Mouse (Mus musculus) midbrain, embryonic 12.5 days (tissue): ENCODE measurements at regions not wholly inside any gene's neighbourhood (a gene's known extent, or its start where the extent isn't known, plus 50 kb on each side); places are given as distances from the start of the nearest gene placed in this dataset.

Source experiments
- ATAC-seq: fragments of 200-750 bp; cut with Nextera tagmentation; 2 replicates; pipeline ENCODE4 v1.8.0; 2017; ENCODE audit warnings: low read depth, moderate TSS enrichment, moderate library complexity; ENCODE audit not compliant: low FRiP score
- H3K27ac ChIP-seq: fragments of 300-500 bp; sonication (generic); replicated peaks from 2 replicates; pipeline ENCODE4 v1.5.1; 2016; ENCODE audit warnings: mild to moderate bottlenecking
- H3K27me3 ChIP-seq: fragments of 300-500 bp; sonication (generic); 2 replicates; pipeline ENCODE4 v1.6.1; 2016; ENCODE audit warnings: mild to moderate bottlenecking
- H3K36me3 ChIP-seq: fragments of 300-500 bp; sonication (generic); 2 replicates; pipeline ENCODE4 v1.6.1; 2016
- H3K4me1 ChIP-seq: fragments of 300-500 bp; sonication (generic); 2 replicates; pipeline ENCODE4 v1.6.1; 2016
- H3K4me2 ChIP-seq: fragments of 300-500 bp; sonication (generic); replicated peaks from 2 replicates; pipeline ENCODE4 v1.6.1; 2016; ENCODE audit warnings: mild to moderate bottlenecking, moderate library complexity
- H3K4me3 ChIP-seq: fragments of 300-500 bp; sonication (generic); 2 replicates; pipeline ENCODE4 v1.5.1; 2016; ENCODE audit warnings: mild to moderate bottlenecking
- H3K9ac ChIP-seq: fragments of 300-500 bp; sonication (generic); replicated peaks from 2 replicates; pipeline ENCODE4 v1.6.1; 2016; ENCODE audit warnings: mild to moderate bottlenecking, moderate library complexity
- H3K9me3 ChIP-seq: fragments of 300-500 bp; sonication (generic); 2 replicates; pipeline ENCODE4 v1.6.1; 2016; ENCODE audit warnings: mild to moderate bottlenecking
- WGBS: fragments of 180-500 bp; shearing (Covaris S2); methylation state at CpG from one replicate; pipeline ENCODE4 v1.1.7; 2016; 5-methylcytosine and 5-hydroxymethylcytosine counted together

- Histone ChIP-seq H3K4me2 (no peak overlapping the region), H3K27ac (no peak overlapping the region), H3K27me3 (no peaks in the 10 kb centered on the region), H3K36me3 (no peaks in the 10 kb centered on the region), H3K9me3 (no peaks in the 10 kb centered on the region), H3K9ac (no peak overlapping the region), H3K4me3 (no peak overlapping the region), H3K4me1 (no peaks in the 10 kb centered on the region)
- ATAC-seq = no peak
These were observed 1550.2 kb upstream of the Acvr2a start for GRCm38 (mm10) chr2:47263690-47264089.

DNA sequence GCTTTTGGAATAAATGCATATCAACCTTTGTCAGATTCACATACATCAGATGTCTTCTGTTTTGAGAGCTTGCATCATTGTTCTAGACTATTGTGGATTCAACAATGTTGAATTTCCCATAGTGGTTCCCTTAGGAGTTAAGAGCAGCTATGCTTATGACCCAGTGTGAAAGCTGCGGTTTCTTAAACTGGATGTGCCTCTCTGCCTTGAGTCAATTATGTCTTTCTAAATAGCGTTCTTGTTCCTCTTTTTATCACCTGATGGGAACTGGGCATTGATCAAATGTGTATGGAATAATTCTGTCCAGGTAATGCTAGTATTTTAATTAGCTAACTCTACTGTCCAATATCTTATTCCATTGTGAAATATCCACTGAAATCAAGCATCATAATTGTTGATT, 1548.0 kb upstream of the Acvr2a start:
- H3K36me3 ChIP-seq = no peaks in the 10 kb centered on the region
- no peaks in the 10 kb centered on the region for H3K4me1 ChIP-seq
- no peak overlapping the region for H3K4me3 ChIP-seq
- 81% methylated on average over 2 of the region's 2 CpGs for WGBS
- H3K9ac ChIP-seq = no peak overlapping the region
- H3K4me2 ChIP-seq = no peak overlapping the region
- H3K27me3 ChIP-seq = no peaks in the 10 kb centered on the region
- ATAC-seq = no peak
- H3K9me3 ChIP-seq = no peaks in the 10 kb centered on the region
- H3K27ac ChIP-seq = no peak overlapping the region

DNA sequence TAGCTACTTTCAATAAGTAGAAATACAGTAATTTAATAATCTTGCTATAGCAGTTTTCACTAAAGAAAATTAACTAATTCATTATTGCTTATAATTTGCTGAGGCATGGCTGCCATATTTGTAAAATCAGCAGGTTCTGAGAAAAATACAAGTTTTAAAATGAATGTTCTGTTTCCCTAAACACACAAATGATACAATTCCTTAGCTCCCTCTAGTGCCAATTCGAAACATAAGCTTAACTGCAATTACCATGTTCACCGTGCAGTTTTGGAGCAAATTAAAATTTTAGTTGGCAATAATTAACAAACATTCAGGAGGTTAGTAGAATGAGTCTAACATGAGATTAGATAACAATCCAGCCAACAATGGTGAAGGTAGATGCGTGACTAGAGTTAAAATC, 1518.4 kb upstream of the Acvr2a start:
- no peaks in the 10 kb centered on the region for H3K9me3 ChIP-seq
- H3K4me1 ChIP-seq = no peaks in the 10 kb centered on the region
- no peak overlapping the region for H3K4me2 ChIP-seq
- no peak overlapping the region for H3K27ac ChIP-seq
- 50% methylated on average over 3 of the region's 3 CpGs for WGBS
- H3K9ac ChIP-seq = no peak overlapping the region
- no peak for ATAC-seq
- no peak overlapping the region for H3K4me3 ChIP-seq
- no peaks in the 10 kb centered on the region for H3K36me3 ChIP-seq
- H3K27me3 ChIP-seq = no peaks in the 10 kb centered on the region

- H3K4me3 ChIP-seq = no peak overlapping the region
- no peaks in the 10 kb centered on the region for H3K36me3 ChIP-seq
- ATAC-seq = no peak
- H3K27me3 ChIP-seq = no peaks in the 10 kb centered on the region
- H3K9me3 ChIP-seq = no peaks in the 10 kb centered on the region
- no peak overlapping the region for H3K4me2 ChIP-seq
- no peak overlapping the region for H3K9ac ChIP-seq
- H3K4me1 ChIP-seq = no peaks in the 10 kb centered on the region
- H3K27ac ChIP-seq = no peak overlapping the region
- 86% methylated on average over 6 of the region's 6 CpGs for WGBS
These were observed 1511.9 kb upstream of the Acvr2a start for GRCm38 (mm10) chr2:47302056-47302455.

DNA sequence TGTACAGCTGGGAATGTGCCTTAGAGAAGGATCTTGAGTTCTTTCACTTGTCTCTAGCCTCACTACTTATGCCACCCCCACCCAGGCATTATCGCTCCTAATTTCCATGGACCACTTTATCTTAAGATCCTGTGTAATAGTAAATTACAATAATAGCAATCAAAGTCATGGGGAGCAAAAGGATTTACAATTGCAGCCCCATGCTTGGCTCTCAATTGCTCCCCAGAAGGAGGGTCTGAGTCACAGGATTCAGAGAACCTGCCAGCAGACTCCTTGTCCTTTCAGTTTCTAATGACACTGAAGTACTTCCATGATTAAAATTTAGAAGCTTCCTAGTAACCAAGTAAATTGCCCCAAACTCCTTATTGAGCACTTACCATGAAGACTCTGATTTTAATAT, 1483.3 kb upstream of the Acvr2a start:
- H3K4me2 ChIP-seq = no peak overlapping the region
- no peak for ATAC-seq
- no peaks in the 10 kb centered on the region for H3K27me3 ChIP-seq
- no peak overlapping the region for H3K27ac ChIP-seq
- H3K4me3 ChIP-seq = no peak overlapping the region
- no peaks in the 10 kb centered on the region for H3K36me3 ChIP-seq
- no peaks in the 10 kb centered on the region for H3K4me1 ChIP-seq
- no peak overlapping the region for H3K9ac ChIP-seq
- 63% methylated on average over 1 of the region's 1 CpGs for WGBS
- H3K9me3 ChIP-seq = no peaks in the 10 kb centered on the region

DNA sequence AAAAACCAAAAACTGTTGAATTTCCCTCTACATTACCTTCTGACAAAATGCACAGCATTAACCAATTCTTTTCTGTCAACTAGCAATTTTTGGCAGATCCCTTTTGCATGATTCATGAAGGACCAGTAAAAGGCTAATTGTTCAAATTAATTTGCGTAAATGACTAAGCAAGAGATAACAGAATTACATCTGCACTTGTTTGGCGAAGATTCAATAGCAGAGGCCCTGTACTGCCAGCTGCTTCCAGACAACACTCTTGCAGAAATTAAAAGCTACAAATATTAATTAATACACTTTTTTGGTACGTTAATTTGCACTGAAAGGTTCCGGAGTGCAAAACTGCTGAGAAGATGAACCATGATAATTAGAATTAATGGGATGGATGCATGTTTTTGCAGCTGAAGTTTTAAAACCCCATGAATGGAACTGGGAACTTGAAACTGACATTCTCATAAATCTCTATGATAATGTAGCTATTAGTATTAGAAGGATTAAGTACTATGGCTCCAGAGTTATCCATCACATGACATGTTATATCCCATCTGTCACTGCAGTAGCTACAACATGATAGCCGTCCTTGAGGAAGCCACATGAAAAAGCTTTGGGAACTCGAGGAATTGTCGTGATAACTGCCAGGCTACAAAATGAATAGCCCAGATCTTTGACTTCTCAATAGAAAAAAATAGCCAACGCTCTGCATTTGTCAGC, 1479.3 kb upstream of the Acvr2a start:
- peak; percentile 71; the same call in 1 of the 2 replicates for ATAC-seq
- WGBS = 58% methylated on average over 8 of the region's 8 CpGs

DNA sequence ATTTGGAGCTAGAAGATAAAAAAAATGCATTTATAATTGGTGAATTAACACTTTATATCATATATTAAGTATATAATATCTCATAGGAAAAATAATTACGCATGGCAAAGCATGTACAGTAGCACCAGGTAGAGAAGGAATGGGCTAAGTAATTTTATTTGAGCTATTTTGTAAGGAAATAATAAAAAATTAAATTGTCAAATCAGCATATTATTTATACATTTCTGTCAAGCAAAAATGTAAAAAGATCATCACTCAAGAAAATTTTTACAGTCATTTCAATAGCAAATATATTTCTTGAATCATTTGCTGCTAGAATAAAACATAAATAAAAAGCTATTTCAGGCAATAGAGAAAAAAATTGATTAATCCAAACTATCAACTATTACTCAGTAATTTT, 1450.4 kb upstream of the Acvr2a start:
- Histone ChIP-seq H3K9me3 (no peaks in the 10 kb centered on the region), H3K4me2 (no peak overlapping the region), H3K4me3 (no peak overlapping the region), H3K36me3 (no peaks in the 10 kb centered on the region), H3K4me1 (no peaks in the 10 kb centered on the region), H3K27me3 (no peaks in the 10 kb centered on the region), H3K27ac (no peak overlapping the region), H3K9ac (no peak overlapping the region)
- no peak for ATAC-seq
- 79% methylated on average over 1 of the region's 1 CpGs for WGBS

More for the DNA sequence above, 1479.3 kb upstream of the Acvr2a start:
- H3K4me3 ChIP-seq = no peak overlapping the region
- H3K27me3 ChIP-seq = no peaks in the 10 kb centered on the region
- no peak overlapping the region for H3K9ac ChIP-seq
- H3K36me3 ChIP-seq = no peaks in the 10 kb centered on the region
- H3K4me2 ChIP-seq = no peak overlapping the region
- H3K27ac ChIP-seq = no peak overlapping the region
- H3K4me1 ChIP-seq = no peaks in the 10 kb centered on the region
- H3K9me3 ChIP-seq = no peaks in the 10 kb centered on the region

DNA sequence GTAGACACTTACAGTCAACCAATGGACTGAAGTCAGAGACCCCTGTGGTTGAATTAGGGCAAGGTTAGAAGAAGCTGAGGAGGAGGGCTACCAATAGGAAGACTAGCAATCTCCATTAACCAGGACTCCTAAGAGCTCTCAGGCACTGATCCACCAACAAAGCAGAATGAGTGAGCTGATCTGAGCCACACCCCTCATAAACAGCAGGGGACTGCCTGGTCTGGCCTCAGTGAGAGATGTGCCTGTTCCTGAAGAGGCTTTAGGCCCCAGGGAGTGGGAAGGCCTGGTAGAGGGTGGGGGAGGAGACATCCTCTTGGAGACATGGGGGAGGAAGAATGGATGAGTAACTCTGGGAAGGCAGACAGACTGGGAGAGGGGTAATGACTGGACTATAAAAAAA, 1445.6 kb upstream of the Acvr2a start:
- Histone ChIP-seq H3K4me1 (no peaks in the 10 kb centered on the region), H3K9me3 (no peaks in the 10 kb centered on the region), H3K9ac (no peak overlapping the region), H3K27me3 (no peaks in the 10 kb centered on the region), H3K4me2 (no peak overlapping the region), H3K27ac (no peak overlapping the region), H3K4me3 (no peak overlapping the region), H3K36me3 (no peaks in the 10 kb centered on the region)
- ATAC-seq = no peak
